Mouse (Mus musculus): ENCODE data around the gene Csgalnact2.

The Csgalnact2 gene

DNA sequence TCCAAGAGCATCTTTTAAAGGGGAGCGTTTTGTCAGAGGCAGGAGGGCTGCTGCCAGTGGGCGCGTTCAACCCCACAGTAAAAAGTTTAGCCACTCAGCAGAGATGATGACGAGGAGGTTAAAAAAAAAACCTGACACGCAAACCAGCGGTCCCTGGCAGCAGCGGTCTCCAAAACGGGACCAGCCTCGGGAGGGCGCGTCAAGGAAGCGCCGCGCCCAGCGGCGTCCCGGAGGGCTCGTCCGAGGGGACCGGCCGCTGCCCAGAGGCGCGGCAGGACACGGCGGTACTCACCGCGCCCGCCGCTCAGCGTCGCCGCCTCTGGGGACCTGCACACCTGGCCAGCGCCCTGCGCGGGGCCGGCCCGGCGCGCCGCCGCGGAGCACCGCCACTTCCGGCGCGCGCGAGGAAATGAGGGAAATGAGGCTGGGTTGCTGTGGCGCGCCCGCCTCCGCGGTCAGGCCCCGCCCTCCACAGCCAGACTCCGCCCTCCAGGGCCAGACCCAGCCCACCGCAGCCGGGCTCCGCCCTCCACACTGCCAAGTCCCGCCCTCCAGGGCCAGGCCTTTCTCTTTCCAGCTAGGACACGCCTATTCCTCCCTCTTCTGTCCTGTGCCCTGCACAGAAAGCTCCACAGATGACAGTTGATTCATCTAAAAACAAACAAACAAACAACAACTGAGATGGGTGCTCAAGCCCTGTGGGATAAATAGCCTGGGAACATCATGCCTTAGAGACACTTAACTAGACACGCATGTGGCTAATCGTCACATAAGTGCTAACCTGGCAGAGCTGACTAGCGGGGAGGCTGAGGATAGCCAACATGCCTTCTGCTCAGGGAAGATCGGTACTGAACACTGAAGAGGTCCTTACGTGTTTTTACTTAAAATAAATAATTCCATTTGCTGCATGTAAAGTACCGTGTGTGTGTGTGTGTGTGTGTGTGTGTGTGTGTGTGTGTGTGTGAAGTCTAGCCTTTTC lies at the start of gene Csgalnact2:
Gene Csgalnact2, minus strand, starts transcription at position 410 of the 979 bp plus-strand sequence.
- peak; percentile 96 to 98 for DNase-seq (ENCODE audit: inconsistent age in 2 of 2, low spot score in 1 of 2)

- DNase-seq (ENCODE audit: inconsistent age in 2 of 2, low spot score in 1 of 2) = no peak
Observed at GRCm38 (mm10) chr6:118188599-118188998, 49.7 kb upstream of the Csgalnact2 start.

DNA sequence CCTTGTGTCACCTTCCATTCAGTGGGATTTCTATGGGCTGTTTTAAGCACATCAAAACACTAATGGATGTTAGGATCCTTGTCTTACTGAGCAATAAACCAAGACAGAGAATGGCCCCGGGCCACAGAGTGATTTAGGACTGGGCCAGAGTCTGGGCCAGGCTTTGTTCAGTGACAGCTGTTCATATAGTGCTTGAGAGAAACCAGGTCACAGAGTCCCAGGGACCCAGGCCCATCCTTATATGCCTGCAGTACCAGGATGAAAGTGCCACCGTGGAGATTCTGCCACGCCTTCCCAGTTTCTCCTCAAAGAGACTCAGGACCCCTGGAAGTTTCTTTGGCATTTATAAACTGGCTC lies 48.3 kb upstream of the Csgalnact2 start:
- DNase-seq (ENCODE audit: inconsistent age in 2 of 2, low spot score in 1 of 2) = no peak

- DNase-seq (ENCODE audit: inconsistent age in 2 of 2, low spot score in 1 of 2) = no peak
Observed at GRCm38 (mm10) chr6:118186620-118187284, 47.8 kb upstream of the Csgalnact2 start.

DNA sequence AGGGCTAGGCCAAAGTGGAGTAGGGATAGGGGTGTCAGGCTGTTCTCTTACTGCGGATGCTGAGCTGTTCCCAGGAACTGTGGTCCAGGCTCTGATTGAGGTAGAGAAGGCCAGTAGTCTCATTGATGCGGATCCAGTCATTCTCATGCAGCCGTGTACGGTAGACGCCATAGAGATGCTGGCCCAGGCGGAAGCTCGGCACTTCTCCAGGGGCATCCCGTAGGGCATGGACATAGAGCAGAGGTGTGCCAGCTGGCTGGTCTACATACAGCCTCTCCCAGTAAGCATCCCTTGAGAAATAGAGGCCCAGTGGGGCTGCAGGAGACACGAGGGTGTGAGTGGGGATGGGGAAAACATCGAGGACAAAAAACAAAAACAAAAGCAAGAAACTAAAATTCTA lies 45.2 kb upstream of the Csgalnact2 start:
- DNase-seq (ENCODE audit: inconsistent age in 2 of 2, low spot score in 1 of 2) = no peak

- DNase-seq (ENCODE audit: inconsistent age in 2 of 2, low spot score in 1 of 2) = no peak
Observed at GRCm38 (mm10) chr6:118180085-118180423, 41.1 kb upstream of the Csgalnact2 start.

- peak; percentile 71 to 92 for DNase-seq (ENCODE audit: inconsistent age in 2 of 2, low spot score in 1 of 2)
Observed at GRCm38 (mm10) chr6:118179316-118180084, 40.6 kb upstream of the Csgalnact2 start.

- DNase-seq (ENCODE audit: inconsistent age in 2 of 2, low spot score in 1 of 2) = no peak
Observed at GRCm38 (mm10) chr6:118173975-118174328, 35.0 kb upstream of the Csgalnact2 start.

GRCm38 (mm10) chr6:118173251-118173974 lies 34.5 kb upstream of the Csgalnact2 start:
- DNase-seq (ENCODE audit: inconsistent age in 2 of 2, low spot score in 1 of 2) = no peak

GRCm38 (mm10) chr6:118171386-118171785 lies 32.4 kb upstream of the Csgalnact2 start:
- no peak for DNase-seq (ENCODE audit: inconsistent age in 2 of 2, low spot score in 1 of 2)

DNA sequence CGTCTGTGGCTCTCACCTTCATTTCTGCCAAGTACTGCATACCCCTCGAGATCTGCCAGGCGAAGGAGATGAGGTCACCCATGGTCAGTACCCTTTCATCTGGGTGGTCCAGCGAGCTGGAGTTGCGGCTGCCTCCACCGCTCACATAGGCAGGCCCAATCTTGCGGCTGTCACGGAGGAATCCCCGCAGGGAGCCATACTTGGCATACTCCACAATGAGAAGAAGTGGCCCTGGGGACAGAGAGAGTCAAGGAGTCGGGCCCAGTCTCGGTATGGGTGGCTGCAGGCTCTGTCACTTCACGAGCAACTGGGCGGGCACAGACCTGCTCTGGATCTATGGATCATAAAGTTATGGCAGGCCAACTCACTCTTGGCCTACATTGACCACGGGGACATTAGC lies 29.2 kb upstream of the Csgalnact2 start:
- DNase-seq (ENCODE audit: inconsistent age in 2 of 2, low spot score in 1 of 2) = no peak

DNA sequence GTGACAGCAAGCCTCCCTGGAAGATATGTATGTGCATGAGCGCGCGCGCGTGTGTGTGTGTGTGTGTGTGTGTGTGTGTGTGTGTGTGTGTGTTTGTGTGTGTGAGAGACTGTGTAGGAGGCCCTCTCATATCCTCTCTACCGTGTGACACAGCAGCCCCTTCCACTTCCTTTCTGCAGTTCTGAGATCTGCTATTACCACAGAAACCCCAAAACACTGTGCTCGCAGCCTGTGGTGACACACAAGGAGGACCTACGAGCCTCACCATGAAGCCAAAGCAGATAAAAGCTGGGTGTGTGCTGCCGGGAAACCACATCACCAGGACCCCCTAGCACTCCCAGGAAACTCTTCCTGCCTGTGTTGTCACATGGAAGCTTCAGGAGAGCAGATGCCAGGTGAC lies 28.1 kb upstream of the Csgalnact2 start:
- DNase-seq (ENCODE audit: inconsistent age in 2 of 2, low spot score in 1 of 2) = no peak

DNA sequence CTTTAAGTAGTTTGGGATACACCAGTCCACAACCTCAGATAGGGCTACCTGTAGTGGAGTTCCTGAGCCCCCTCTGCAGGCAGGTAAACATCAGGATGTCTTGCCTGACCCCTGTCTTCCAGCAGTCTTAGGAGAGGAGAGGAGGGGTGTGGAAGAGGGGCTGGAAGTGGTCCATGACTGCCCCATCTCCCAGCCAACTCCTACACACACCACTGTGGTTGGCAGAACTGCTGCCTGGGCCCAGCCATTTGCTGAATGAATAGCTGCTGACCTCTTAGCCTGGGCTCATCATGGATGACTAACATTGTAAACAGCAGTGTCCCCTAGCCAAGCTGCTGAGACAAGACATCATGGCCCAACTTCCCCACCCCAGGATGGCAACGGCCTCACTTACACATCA lies 26.6 kb upstream of the Csgalnact2 start:
- no peak for DNase-seq (ENCODE audit: inconsistent age in 2 of 2, low spot score in 1 of 2)

GRCm38 (mm10) chr6:118164691-118165090 lies 25.8 kb upstream of the Csgalnact2 start:
- no peak for DNase-seq (ENCODE audit: inconsistent age in 2 of 2, low spot score in 1 of 2)

GRCm38 (mm10) chr6:118163086-118163485 lies 24.1 kb upstream of the Csgalnact2 start:
- DNase-seq (ENCODE audit: inconsistent age in 2 of 2, low spot score in 1 of 2) = no peak

DNA sequence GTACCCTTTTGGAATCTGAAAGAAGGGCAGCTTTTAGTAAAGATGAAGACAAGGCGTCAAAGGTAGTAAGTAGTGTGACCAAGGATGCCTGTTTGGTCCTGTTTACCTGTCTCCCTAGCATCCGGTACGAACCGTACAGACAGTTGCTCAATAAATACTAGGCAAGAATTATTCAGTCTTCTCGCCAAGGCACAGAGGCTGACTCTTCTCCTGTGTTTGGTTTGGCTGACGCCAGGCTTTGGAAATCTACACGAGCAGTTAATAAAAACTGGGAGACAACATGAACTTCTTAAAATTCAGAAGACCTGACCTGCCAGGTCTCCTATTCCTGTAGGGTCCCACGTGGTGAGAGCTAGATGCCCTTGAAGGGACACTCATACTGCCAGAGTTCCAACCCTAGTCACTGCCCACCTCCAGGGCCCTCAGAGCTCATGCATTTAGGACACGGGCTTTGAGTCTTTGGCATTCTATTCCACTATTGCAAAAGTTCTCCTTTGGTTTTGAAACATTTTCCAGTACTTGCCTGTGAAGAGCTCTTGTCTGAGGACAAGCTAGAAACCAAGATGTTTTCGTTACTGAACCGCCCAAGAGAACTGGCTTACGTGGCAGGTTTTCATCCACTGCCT lies 23.6 kb upstream of the Csgalnact2 start:
- no peak for DNase-seq (ENCODE audit: inconsistent age in 2 of 2, low spot score in 1 of 2)

DNA sequence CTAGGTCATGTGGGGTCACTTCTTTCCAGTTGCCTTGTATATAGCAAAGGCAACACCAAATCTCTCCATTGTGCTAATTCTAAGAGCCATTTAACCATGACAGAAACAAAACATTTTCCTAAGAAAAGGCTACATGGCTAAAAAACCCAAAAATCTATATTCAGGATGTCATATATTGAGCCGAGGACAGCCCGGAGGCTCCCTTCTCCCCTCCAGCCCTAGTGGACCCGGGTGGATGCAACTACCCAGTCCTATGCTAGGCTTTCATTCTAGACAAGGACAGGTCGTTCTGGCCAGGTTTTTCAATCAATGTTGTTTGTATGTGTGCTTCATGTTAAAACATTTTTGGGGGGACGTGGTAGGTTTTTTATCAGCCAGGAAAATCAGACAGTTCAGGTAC lies 14.2 kb upstream of the Csgalnact2 start:
- no peak for DNase-seq (ENCODE audit: inconsistent age in 2 of 2, low spot score in 1 of 2)

DNA sequence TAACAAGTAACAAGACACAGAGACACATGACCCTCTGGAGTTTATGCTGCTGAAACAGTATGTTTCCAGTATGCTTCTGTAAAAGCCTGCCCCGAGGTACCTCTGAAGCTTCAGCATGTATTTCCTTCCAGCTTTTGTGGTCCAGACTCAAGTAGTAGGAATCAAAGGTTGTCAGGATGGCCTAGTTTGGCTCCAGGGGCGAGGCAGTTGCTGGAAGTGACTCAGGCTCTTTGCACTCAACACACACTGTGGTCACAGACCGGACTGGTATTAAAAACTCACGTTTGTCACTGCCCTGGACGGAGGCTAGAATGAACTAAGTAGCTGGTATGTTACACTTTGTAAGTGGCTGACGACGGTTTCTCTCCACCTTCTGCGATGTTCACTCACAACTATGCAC lies 12.0 kb upstream of the Csgalnact2 start:
- DNase-seq (ENCODE audit: inconsistent age in 2 of 2, low spot score in 1 of 2) = no peak

- no peak for DNase-seq (ENCODE audit: inconsistent age in 2 of 2, low spot score in 1 of 2)
Observed at GRCm38 (mm10) chr6:118150538-118150937, 11.6 kb upstream of the Csgalnact2 start.

GRCm38 (mm10) chr6:118150128-118150527 lies 11.2 kb upstream of the Csgalnact2 start:
- no peak for DNase-seq (ENCODE audit: inconsistent age in 2 of 2, low spot score in 1 of 2)

DNA sequence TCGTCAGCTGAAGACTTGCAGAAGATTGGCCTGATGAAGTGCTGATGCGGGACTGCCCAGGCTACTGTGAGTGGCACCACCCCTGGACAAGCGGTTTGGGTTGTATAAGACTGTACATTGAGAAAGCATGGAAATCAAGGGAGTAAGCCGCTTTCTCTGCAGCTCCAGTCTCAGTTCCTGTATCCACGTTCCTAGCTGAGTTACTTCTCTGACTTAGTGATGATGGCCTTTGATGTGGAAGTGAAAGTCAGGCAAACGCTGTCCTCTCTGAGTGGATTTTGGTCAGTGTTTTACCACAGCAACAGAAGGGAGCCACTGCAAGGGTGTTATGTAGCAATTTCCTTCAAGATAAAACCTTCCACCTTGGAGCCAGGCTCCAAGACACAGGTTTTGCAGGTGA lies 2.0 kb upstream of the Csgalnact2 start:
- peak in 1 of 2 experiments; percentile 34 for DNase-seq (ENCODE audit: inconsistent age in 2 of 2, low spot score in 1 of 2)
